Comparison of ENCODE assay signal across 20 mouse cellular contexts in the genomic region with DNA sequence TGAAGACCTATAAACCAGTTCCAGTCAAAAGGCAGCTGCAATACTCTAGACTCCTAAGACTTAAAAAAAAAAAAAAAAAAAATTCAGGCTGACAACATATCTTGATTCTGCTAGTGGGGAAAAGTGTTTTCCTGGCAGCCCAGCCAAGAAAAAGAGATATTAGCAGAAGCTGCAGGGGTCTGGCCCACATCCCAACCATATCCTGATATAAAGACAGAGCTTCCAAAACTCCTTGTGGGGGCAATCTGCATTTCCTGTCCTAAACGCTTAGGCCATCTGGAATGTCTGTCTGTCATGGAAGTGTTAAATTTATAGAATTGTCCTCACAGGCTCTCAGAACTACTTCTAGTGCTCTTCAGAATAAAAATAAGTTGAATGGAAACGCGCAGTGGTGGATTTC.
DNase-seq lines count a peak whose midpoint lies in the region; ATAC-seq and TF ChIP-seq lines count a peak whose summit lies in the region.
"Had no signal": no experiment of that assay in that cellular context is flagged by ENCODE, and none has a peak within 500 bp of the region (broad histone marks: within the 10 kb centered on the region; RNA-seq: fewer than 3 reads in every experiment).

No protein-coding gene starts in this region.

- no peak overlapping the region for H3K27ac ChIP-seq in forebrain, postnatal 0 days (ENCODE audit: low read depth, low read length)
- no peak overlapping the region for H3K27ac ChIP-seq in forebrain, embryonic 12.5 days
- H3K27ac ChIP-seq: heart, embryonic 15.5 days; hindbrain, embryonic 10.5 days; limb, embryonic 12.5 days; liver, embryonic 15.5 days had no signal

- DNase-seq in forebrain, postnatal 0 days, result peak; percentile 61
- peak; percentile 58 for DNase-seq in kidney, postnatal 10 days
- no peak for DNase-seq in kidney, postnatal 36 days
- DNase-seq in brain, adult 2 months (ENCODE audit: low read depth, low spot score), result peak; percentile 54
- peak; percentile 26 for DNase-seq in brain, embryonic 18.5 days (ENCODE audit: low read depth, low spot score)
- no peak for DNase-seq in embryo, embryonic 10 days (ENCODE audit: low spot score)
- DNase-seq: adrenal gland, postnatal 25 days; gastrocnemius, postnatal 10 days; heart, adult 18-20 months; layer of hippocampus, postnatal 36 days; lung, postnatal 14 days; thymus, postnatal 36 days had no signal

- 56% methylated on average over 3 of the region's 3 CpGs for WGBS in forebrain, postnatal 0 days
- WGBS in forebrain, embryonic 12.5 days, result 91% methylated on average over 3 of the region's 3 CpGs

- H3K4me3 ChIP-seq in forebrain, postnatal 0 days (ENCODE audit: low read depth, low read length), result no peak overlapping the region
- H3K4me3 ChIP-seq in forebrain, embryonic 12.5 days (replicated peaks), result no peak overlapping the region
- H3K4me3 ChIP-seq: heart, embryonic 15.5 days; hindbrain, embryonic 10.5 days; limb, embryonic 12.5 days; liver, embryonic 15.5 days had no signal

- no peak for TF ChIP-seq CTCF in forebrain, postnatal 0 days (IDR thresholded peaks at IDR 0.05; ENCODE audit: low read depth)

- H3K36me3 ChIP-seq in forebrain, postnatal 0 days (ENCODE audit: insufficient read depth), result no peaks in the 10 kb centered on the region
- H3K36me3 ChIP-seq in forebrain, embryonic 12.5 days (replicated peaks), result no peaks in the 10 kb centered on the region
- H3K36me3 ChIP-seq: heart, embryonic 15.5 days; hindbrain, embryonic 10.5 days; limb, embryonic 12.5 days; liver, embryonic 15.5 days had no signal

- H3K9me3 ChIP-seq in forebrain, postnatal 0 days (ENCODE audit: low read length), result no peaks in the 10 kb centered on the region
- no peaks in the 10 kb centered on the region for H3K9me3 ChIP-seq in forebrain, embryonic 12.5 days
- H3K9me3 ChIP-seq: heart, embryonic 15.5 days; hindbrain, embryonic 10.5 days; limb, embryonic 12.5 days; liver, embryonic 15.5 days had no signal

- no peak; the same call in 1 of the 2 replicates for ATAC-seq in forebrain, postnatal 0 days
- ATAC-seq in forebrain, embryonic 12.5 days (ENCODE audit: low FRiP score), result no peak
- ATAC-seq: activated CD4-positive, CD25-positive, alpha-beta regulatory T cell, adult 4 months; inflammation-experienced regulatory T-cells, adult 6 months; Patski had no signal

- no peaks in the 10 kb centered on the region for H3K27me3 ChIP-seq in forebrain, postnatal 0 days (ENCODE audit: insufficient read depth, low read length)
- H3K27me3 ChIP-seq in forebrain, embryonic 12.5 days, result no peaks in the 10 kb centered on the region
- H3K27me3 ChIP-seq: heart, embryonic 15.5 days; limb, embryonic 12.5 days; liver, embryonic 15.5 days had no signal

- H3K9ac ChIP-seq in forebrain, postnatal 0 days, result no peak overlapping the region
- no peak overlapping the region for H3K9ac ChIP-seq in forebrain, embryonic 12.5 days
- H3K9ac ChIP-seq: heart, embryonic 15.5 days; limb, embryonic 12.5 days; liver, embryonic 15.5 days had no signal

- no peak overlapping the region for H3K4me2 ChIP-seq in forebrain, postnatal 0 days (ENCODE audit: low read depth)
- H3K4me2 ChIP-seq in forebrain, embryonic 12.5 days, result no peak overlapping the region
- H3K4me2 ChIP-seq: heart, embryonic 15.5 days; limb, embryonic 12.5 days; liver, embryonic 15.5 days had no signal

- no peaks in the 10 kb centered on the region for H3K4me1 ChIP-seq in forebrain, postnatal 0 days (ENCODE audit: insufficient read depth)
- H3K4me1 ChIP-seq in forebrain, embryonic 12.5 days, result no peaks in the 10 kb centered on the region
- H3K4me1 ChIP-seq: heart, embryonic 15.5 days; hindbrain, embryonic 10.5 days; limb, embryonic 12.5 days; liver, embryonic 15.5 days had no signal

Comparison
In these comparisons a context has a peak if more than half of its experiments do, and no peak if none do; other contexts are left out.
1. DNase-seq: peak in forebrain, postnatal 0 days (single experiment), kidney, postnatal 10 days (single experiment), brain, adult 2 months (single experiment) and brain, embryonic 18.5 days (single experiment); none in kidney, postnatal 36 days (0 of 2) and embryo, embryonic 10 days (single experiment).